Mouse (Mus musculus): Measurements from ENCODE around the gene Psmd10. TPM values are rescaled to one million over a fixed set of nuclear protein-coding genes. Genes with fewer than 3 reads are reported as not detected.

Gene Psmd10
- total RNA-seq, 1 experiment from 2014 or later, result 48.1 TPM

Other genes with a start within 250 kb of the Psmd10 start
- not detected in 3 replicates for gene Tex13b, start 143.3 kb downstream of the Psmd10 start, total RNA-seq (2017)
- not detected in 3 replicates for gene Vsig1, start 49.1 kb downstream of the Psmd10 start, total RNA-seq (2017)
- 32.5 to 41.4 TPM (median 40.1 TPM) in 3 replicates for gene Atg4a, start 179 bp upstream of the Psmd10 start, total RNA-seq (2017)